14 mouse cellular contexts compared by ENCODE assay signal in genomic region chr3:155409371-155409770, GRCm38 (mm10).
"Had no signal": no experiment of that assay in that cellular context is flagged by ENCODE, and none has a peak within 500 bp of the region (broad histone marks: within the 10 kb centered on the region; RNA-seq: fewer than 3 reads in every experiment).

No protein-coding gene starts in this region.

- H3K36me3 ChIP-seq: intestine, embryonic 15.5 days; kidney, embryonic 15.5 days; limb, embryonic 13.5 days; midbrain, embryonic 15.5 days; neural tube, embryonic 13.5 days had no signal

- H3K9ac ChIP-seq: intestine, embryonic 15.5 days; kidney, embryonic 15.5 days; limb, embryonic 13.5 days; liver, embryonic 14.5 days; midbrain, embryonic 15.5 days; neural tube, embryonic 13.5 days had no signal

- H3K27me3 ChIP-seq: intestine, embryonic 15.5 days; kidney, embryonic 15.5 days; limb, embryonic 13.5 days; midbrain, embryonic 15.5 days; neural tube, embryonic 13.5 days had no signal

- H3K4me1 ChIP-seq: intestine, embryonic 15.5 days; kidney, embryonic 15.5 days; neural tube, embryonic 13.5 days had no signal

- H3K4me3 ChIP-seq: intestine, embryonic 15.5 days; kidney, embryonic 15.5 days; left cerebral cortex, adult 2 months; limb, embryonic 13.5 days; midbrain, embryonic 15.5 days; neural tube, embryonic 13.5 days had no signal

- DNase-seq: kidney, adult 18-20 months; kidney, postnatal 14 days; lung, adult 18-20 months; right cerebral cortex, adult 18-20 months; right cerebral cortex, postnatal 25 days; thymus, adult 18-20 months; thymus, postnatal 14 days had no signal

- H3K27ac ChIP-seq: intestine, embryonic 15.5 days; kidney, embryonic 15.5 days; left cerebral cortex, adult 2 months; limb, embryonic 13.5 days; liver, embryonic 14.5 days; midbrain, embryonic 15.5 days; neural tube, embryonic 13.5 days had no signal

- H3K9me3 ChIP-seq: intestine, embryonic 15.5 days; kidney, embryonic 15.5 days; limb, embryonic 13.5 days; midbrain, embryonic 15.5 days; neural tube, embryonic 13.5 days had no signal

- ATAC-seq: intestine, embryonic 15.5 days had no signal

- H3K4me2 ChIP-seq: intestine, embryonic 15.5 days; kidney, embryonic 15.5 days; limb, embryonic 13.5 days; midbrain, embryonic 15.5 days; neural tube, embryonic 13.5 days had no signal
